Mouse (Mus musculus) small intestine, adult 2 months (tissue): ENCODE results near the gene Sprr2b.
"Not testable (repeated sequence)": the region's sequence is repeated elsewhere in the genome, so short reads cannot be mapped to it uniquely, and the experiment has no call there.

ENCODE experiments used
- CTCF ChIP-seq: fragments of 200-500 bp; IDR thresholded peaks from 2 replicates; pipeline ENCODE4 v1.5.1; 2012; ENCODE audit warnings: low read depth, mild to moderate bottlenecking, control low read depth, inconsistent platforms, low read length, moderate library complexity, mixed read lengths; ENCODE audit not compliant: insufficient replicate concordance, insufficient read length; ENCODE audit errors: extremely low read depth
- POLR2A ChIP-seq: fragments of 200-500 bp; IDR thresholded peaks from 2 replicates; pipeline ENCODE4 v1.6.1; 2012; ENCODE audit warnings: low read depth, mild to moderate bottlenecking, control low read depth, inconsistent platforms, low read length, moderate library complexity

GRCm38 (mm10) chr3:92271414-92271985 is 44.9 kb upstream of the Sprr2b start:
- TF ChIP-seq POLR2A, CTCF: not testable (repeated sequence)
